Mouse (Mus musculus): ENCODE results near the gene Slc22a12. TPM values are rescaled to one million over a fixed set of nuclear protein-coding genes. Genes with fewer than 3 reads are reported as not detected.

Gene Slc22a12
- polyA plus RNA-seq, 1 experiment from 2014 or later: not detected

DNA sequence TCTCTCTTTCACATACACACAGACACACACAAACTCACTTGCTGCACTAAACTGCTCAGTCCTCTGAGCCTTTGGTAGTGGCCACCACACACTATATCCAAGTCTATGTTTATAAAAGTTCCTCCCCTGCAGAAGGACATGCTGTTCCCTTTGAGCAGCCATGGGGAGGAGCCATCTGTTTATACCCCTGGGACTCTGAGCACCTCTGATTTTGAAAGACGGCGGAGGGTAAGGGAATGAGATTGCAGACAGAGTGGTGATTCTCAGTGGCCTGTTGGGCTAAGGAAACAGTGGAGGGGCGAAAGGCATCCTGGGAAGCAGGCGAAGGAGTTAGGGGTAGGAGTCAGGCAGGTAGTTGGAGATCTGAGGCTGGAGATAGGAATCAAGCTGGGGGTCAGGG is 3.2 kb downstream of the Slc22a12 start:
- ATAC-seq (ENCODE audit: low FRiP score, low read depth): no peak
- no peaks in the 10 kb centered on the region for H3K4me1 ChIP-seq

DNA sequence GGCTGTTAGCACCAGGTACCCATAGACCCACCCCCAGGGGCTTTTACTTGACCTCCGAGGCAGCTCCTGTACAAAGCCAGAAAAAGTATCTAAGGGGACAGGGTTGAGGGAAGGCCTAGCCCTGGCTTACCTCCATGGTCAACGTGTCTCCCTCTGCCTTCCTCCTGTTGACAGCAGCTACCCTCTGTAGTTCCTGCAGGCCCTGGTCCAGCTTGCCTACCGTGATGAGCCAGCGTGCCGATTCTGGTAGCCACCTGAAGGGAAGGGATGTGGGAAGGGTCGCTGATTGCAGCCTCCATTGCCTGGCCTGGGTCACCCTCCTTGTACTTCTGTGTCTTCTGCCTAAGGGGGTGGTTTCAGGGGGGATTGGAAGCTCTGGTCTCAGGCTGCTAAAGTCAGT is 4.3 kb downstream of the Slc22a12 start:
- Histone ChIP-seq H3K4me3 (no peak overlapping the region), H3K4me1 (no peaks in the 10 kb centered on the region), H3K9ac (no peak overlapping the region), H3K9me3 (no peaks in the 10 kb centered on the region), H3K27me3 (peaks cover 45% of the 10 kb centered on the region), H3K36me3 (no peaks in the 10 kb centered on the region), H3K27ac (no peak overlapping the region), H3K4me2 (replicated peaks) (no peak overlapping the region)
- WGBS: 85% methylated on average over 6 of the region's 6 CpGs
- no peak for ATAC-seq (ENCODE audit: low FRiP score, low read depth)

More for the DNA sequence above, 3.2 kb downstream of the Slc22a12 start:
- Histone ChIP-seq H3K4me3 (no peak overlapping the region), H3K4me2 (replicated peaks) (no peak overlapping the region), H3K9me3 (peaks cover 3% of the 10 kb centered on the region; the same call in 1 of the 2 replicates), H3K36me3 (no peaks in the 10 kb centered on the region), H3K27me3 (peaks cover 35% of the 10 kb centered on the region), H3K27ac (no peak overlapping the region), H3K9ac (no peak overlapping the region)
- 76% methylated on average over 4 of the region's 4 CpGs for WGBS

DNA sequence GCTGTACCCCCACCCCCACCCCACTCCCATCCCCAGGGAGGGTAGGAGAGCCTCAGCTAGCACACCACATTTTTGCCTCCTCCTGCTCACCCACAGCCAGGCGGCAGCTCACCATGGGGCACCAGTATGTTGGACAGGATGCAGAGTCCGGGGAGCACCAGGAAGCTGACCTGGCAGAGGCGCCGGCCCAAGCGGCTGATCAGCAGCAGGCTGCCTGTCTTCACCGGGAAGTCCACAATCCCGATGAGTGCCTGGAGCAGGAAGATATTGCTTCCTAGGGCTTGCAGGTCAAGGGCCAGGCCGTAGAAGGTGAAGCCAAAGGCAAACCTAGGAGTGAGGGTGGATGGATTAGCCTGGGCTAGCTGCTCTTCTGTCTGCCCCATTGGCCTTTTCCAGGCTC is 5.3 kb downstream of the Slc22a12 start:
- no peaks in the 10 kb centered on the region for H3K9me3 ChIP-seq
- no peak for ATAC-seq (ENCODE audit: low FRiP score, low read depth)
- WGBS: 73% methylated on average over 8 of the region's 8 CpGs
- H3K36me3 ChIP-seq: no peaks in the 10 kb centered on the region
- H3K27ac ChIP-seq: no peak overlapping the region
- no peak overlapping the region for H3K9ac ChIP-seq
- peaks cover 3% of the 10 kb centered on the region; the same call in 1 of the 2 replicates for H3K4me1 ChIP-seq
- no peak overlapping the region for H3K4me3 ChIP-seq
- H3K27me3 ChIP-seq: peaks cover 55% of the 10 kb centered on the region
- H3K4me2 ChIP-seq (replicated peaks): no peak overlapping the region

GRCm38 (mm10) chr19:6536696-6537095 is 6.1 kb downstream of the Slc22a12 start:
- Histone ChIP-seq H3K4me2 (replicated peaks) (no peak overlapping the region), H3K36me3 (no peaks in the 10 kb centered on the region), H3K4me3 (no peak overlapping the region), H3K27ac (no peak overlapping the region), H3K9me3 (no peaks in the 10 kb centered on the region), H3K9ac (no peak overlapping the region), H3K4me1 (peaks cover 11% of the 10 kb centered on the region), H3K27me3 (peaks cover 64% of the 10 kb centered on the region)
- WGBS: 72% methylated on average over 6 of the region's 6 CpGs
- ATAC-seq (ENCODE audit: low FRiP score, low read depth): no peak

- 67% methylated on average over 3 of the region's 3 CpGs for WGBS
- no peak for ATAC-seq (ENCODE audit: low FRiP score, low read depth)
- Histone ChIP-seq H3K4me1 (peaks cover 16% of the 10 kb centered on the region), H3K36me3 (no peaks in the 10 kb centered on the region), H3K4me2 (replicated peaks) (no peak overlapping the region), H3K27ac (no peak overlapping the region), H3K9me3 (no peaks in the 10 kb centered on the region), H3K4me3 (no peak overlapping the region), H3K9ac (no peak overlapping the region), H3K27me3 (peaks cover 69% of the 10 kb centered on the region)
These were observed 6.6 kb downstream of the Slc22a12 start for GRCm38 (mm10) chr19:6536201-6536600.

DNA sequence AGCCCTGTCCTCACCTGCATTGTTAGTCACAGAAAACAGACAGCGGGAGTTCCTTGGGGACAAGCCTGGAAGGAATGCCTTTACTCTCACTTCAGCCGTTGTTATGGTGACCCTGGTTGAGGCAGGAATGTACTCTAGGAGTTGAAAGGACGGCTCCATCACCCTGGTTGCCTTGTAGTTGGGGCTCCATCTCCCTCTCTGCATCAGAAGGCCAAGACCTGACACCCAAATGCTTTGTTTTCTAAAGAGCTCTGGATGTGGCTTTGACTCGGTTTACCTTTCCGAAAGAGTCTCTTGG is 8.8 kb downstream of the Slc22a12 start:
- H3K9me3 ChIP-seq: no peaks in the 10 kb centered on the region
- no peak overlapping the region for H3K9ac ChIP-seq
- no peak overlapping the region for H3K4me2 ChIP-seq (replicated peaks)
- H3K27me3 ChIP-seq: peaks cover 87% of the 10 kb centered on the region
- no peaks in the 10 kb centered on the region for H3K36me3 ChIP-seq
- 63% methylated on average over 5 of the region's 5 CpGs for WGBS
- no peak for ATAC-seq (ENCODE audit: low FRiP score, low read depth)
- no peak overlapping the region for H3K27ac ChIP-seq
- H3K4me3 ChIP-seq: no peak overlapping the region
- H3K4me1 ChIP-seq: peaks cover 20% of the 10 kb centered on the region

- H3K9me3 ChIP-seq: no peaks in the 10 kb centered on the region
- ATAC-seq (ENCODE audit: low FRiP score, low read depth): no peak
- no peak overlapping the region for H3K4me3 ChIP-seq
- peaks cover 87% of the 10 kb centered on the region for H3K27me3 ChIP-seq
- no peak overlapping the region for H3K9ac ChIP-seq
- H3K36me3 ChIP-seq: no peaks in the 10 kb centered on the region
- no peak overlapping the region for H3K4me2 ChIP-seq (replicated peaks)
- peaks cover 20% of the 10 kb centered on the region for H3K4me1 ChIP-seq
- no peak overlapping the region for H3K27ac ChIP-seq
- 80% methylated on average over 11 of the region's 11 CpGs for WGBS
These were observed 9.3 kb downstream of the Slc22a12 start for GRCm38 (mm10) chr19:6533290-6534117.

GRCm38 (mm10) chr19:6532656-6533055 is 10.2 kb downstream of the Slc22a12 start:
- H3K4me1 ChIP-seq: peaks cover 20% of the 10 kb centered on the region
- no peak for ATAC-seq (ENCODE audit: low FRiP score, low read depth)
- peaks cover 89% of the 10 kb centered on the region for H3K27me3 ChIP-seq
- no peaks in the 10 kb centered on the region for H3K36me3 ChIP-seq
- peak overlapping the region; percentile 83 for H3K4me2 ChIP-seq (replicated peaks)
- H3K27ac ChIP-seq: no peak overlapping the region
- WGBS: 9% methylated on average over 13 of the region's 13 CpGs
- peak overlapping the region; percentile 46; the same call in 1 of the 2 replicates for H3K4me3 ChIP-seq
- H3K9ac ChIP-seq: no peak overlapping the region
- H3K9me3 ChIP-seq: no peaks in the 10 kb centered on the region

DNA sequence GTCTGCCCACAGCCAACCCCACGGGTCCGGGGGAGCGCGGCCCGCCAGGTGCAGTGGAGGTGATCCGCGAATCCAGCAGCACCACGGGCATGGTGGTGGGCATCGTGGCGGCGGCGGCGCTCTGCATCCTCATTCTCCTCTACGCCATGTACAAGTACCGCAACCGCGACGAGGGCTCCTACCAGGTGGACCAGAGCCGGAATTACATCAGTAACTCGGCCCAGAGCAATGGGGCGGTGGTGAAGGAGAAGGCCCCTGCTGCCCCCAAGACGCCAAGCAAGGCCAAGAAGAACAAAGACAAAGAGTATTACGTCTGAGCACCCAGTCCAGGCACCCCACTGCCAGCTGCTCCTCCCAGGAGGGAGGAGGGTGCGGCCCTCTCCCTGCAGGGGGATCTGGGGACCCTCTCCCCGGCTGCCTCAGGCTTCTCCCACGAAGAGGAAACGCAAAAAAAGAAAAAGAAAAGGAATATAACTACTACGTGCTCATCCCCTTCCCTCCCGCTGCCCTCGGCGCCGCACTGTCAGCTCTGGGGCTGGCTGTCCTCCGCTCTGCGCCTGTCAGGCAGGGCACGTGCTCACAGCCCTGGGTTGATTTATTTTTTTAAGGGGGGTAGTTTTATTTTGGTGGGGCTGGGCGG is 10.9 kb downstream of the Slc22a12 start:
- peak overlapping the region; percentile 83 for H3K4me2 ChIP-seq (replicated peaks)
- peak overlapping the region; percentile 46 for H3K4me3 ChIP-seq
- peaks cover 83% of the 10 kb centered on the region for H3K27me3 ChIP-seq
- H3K4me1 ChIP-seq: peaks cover 20% of the 10 kb centered on the region
- under 1% methylated on average over 35 of the region's 36 CpGs for WGBS
- ATAC-seq (ENCODE audit: low FRiP score, low read depth): no peak
- no peak overlapping the region for H3K27ac ChIP-seq
- no peaks in the 10 kb centered on the region for H3K9me3 ChIP-seq
- H3K9ac ChIP-seq: peak overlapping the region; percentile 58
- H3K36me3 ChIP-seq: no peaks in the 10 kb centered on the region

DNA sequence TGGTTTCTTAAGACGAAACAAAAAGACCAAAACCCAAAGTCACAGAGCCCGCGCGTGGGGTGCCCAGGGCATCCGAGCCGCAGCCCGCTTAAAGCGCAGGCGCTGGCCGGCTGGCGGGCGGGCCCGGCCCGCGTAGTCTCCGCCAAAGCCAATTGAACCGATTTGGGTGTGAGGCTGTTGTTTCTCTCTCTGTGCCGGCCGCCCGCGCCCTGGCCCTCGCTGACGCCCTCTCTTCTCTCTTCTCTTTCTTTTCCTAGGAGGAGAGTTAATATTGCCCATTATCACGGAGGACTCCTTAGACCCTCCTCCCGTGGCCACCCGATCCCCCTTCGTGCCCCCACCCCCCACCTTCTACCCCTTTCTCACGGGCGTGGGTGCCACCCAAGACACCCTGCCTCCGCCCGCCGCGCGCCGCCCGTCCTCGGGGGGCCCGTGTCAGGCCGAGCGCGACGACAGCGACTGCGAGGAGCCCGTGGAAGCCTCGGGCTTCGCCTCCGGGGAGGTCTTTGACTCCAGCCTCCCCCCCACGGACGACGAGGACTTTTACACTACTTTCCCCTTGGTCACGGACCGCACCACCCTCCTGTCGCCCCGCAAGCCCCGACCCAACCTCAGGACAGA is 11.7 kb downstream of the Slc22a12 start:
- Histone ChIP-seq H3K27ac (no peak overlapping the region), H3K4me3 (peak overlapping the region; percentile 46), H3K27me3 (peaks cover 74% of the 10 kb centered on the region), H3K4me1 (peaks cover 20% of the 10 kb centered on the region), H3K4me2 (replicated peaks) (peak overlapping the region; percentile 83), H3K36me3 (no peaks in the 10 kb centered on the region), H3K9me3 (no peaks in the 10 kb centered on the region), H3K9ac (peak overlapping the region; percentile 58)
- ATAC-seq (ENCODE audit: low FRiP score, low read depth): no peak
- WGBS: 1% methylated on average over 56 of the region's 56 CpGs

GRCm38 (mm10) chr19:6530359-6530758 is 12.5 kb downstream of the Slc22a12 start:
- WGBS: 26% methylated on average over 13 of the region's 13 CpGs
- H3K9ac ChIP-seq: no peak overlapping the region
- no peak for ATAC-seq (ENCODE audit: low FRiP score, low read depth)
- H3K36me3 ChIP-seq: no peaks in the 10 kb centered on the region
- no peaks in the 10 kb centered on the region for H3K9me3 ChIP-seq
- H3K4me3 ChIP-seq: no peak overlapping the region
- H3K27ac ChIP-seq: no peak overlapping the region
- H3K4me1 ChIP-seq: peaks cover 20% of the 10 kb centered on the region
- H3K4me2 ChIP-seq (replicated peaks): no peak overlapping the region
- peaks cover 70% of the 10 kb centered on the region for H3K27me3 ChIP-seq

DNA sequence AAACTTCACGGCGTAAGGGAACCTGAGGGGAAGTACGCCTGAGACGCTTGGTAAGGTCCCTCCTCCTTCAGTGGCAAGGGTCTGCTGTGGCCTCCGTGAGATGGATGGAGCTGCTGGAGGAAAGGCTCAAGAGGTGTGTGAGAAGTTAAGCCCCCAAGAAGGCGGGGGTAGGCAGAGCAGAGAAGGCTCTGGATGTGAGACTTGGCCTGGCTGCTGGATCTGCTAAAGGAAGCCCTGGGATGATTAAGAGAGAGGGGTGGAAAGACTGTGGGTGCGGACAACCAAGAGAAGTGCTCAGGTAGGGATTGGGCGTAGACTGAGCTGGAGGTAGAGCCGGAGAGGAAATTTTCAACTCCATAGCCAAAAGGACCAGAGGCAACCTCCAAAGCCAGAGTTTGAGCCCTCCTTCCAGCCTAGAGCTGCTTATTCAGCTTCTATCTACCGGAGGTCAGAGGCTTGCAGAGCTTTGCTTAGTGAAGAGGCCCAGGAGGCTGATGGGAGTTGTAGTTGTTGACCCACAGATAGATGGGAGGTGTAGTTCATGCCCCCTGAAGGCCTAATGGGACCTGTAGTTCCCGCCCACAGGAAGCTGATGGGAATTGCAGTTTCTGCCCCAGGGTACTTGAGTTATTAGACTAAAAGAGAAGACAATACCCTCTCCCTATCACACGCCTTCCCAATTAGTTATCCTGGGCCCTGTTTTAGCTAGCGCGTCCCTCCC is 13.4 kb downstream of the Slc22a12 start:
- H3K4me1 ChIP-seq: peaks cover 20% of the 10 kb centered on the region
- no peak for ATAC-seq (ENCODE audit: low FRiP score, low read depth)
- H3K4me2 ChIP-seq (replicated peaks): no peak overlapping the region
- H3K9ac ChIP-seq: no peak overlapping the region
- H3K4me3 ChIP-seq: no peak overlapping the region
- no peaks in the 10 kb centered on the region for H3K9me3 ChIP-seq
- WGBS: 60% methylated on average over 14 of the region's 14 CpGs
- peaks cover 60% of the 10 kb centered on the region for H3K27me3 ChIP-seq
- H3K36me3 ChIP-seq: no peaks in the 10 kb centered on the region
- H3K27ac ChIP-seq: no peak overlapping the region
